Mouse (Mus musculus) testis, postnatal 14 days (tissue): ENCODE data around the gene Coq8a.
A peak's percentile ranks its signal among the peaks of the same experiment; 100 is the strongest.

Experiments
- DNase-seq: peaks from one replicate; pipeline ENCODE4 v3.0.0; 2021; ENCODE audit warnings: low spot score

Coq8a gene

GRCm38 (mm10) chr1:180198959-180199714 lies at the start of gene Coq8a:
Gene Coq8a (minus strand): TSS chr1:180199602.
- DNase-seq, result no peak

DNA sequence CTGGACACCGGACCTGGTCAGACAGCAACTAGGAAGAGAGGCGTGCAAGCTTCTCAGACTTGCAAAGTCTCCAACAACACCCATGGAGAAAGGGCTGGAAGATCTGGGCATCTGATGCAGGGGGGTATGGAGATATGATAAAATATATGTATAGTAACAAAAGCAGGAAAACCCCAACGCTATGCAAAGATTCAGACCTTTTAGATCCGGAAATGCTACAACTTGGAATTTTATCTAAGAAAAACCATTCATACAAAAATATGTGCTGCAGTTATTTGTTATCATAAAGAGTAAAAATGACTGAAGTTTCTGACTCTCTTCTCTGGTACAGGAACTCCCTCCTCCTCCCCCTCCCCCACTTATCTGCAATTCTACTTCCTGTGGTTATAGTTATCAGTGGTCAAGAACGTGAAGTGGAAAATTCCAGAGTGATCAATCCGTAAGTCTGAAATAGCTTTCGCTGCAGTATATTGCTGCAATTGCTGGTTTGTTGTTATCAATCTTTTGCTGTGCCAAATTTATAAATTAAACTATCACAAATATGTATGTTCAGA lies 49.3 kb upstream of the Coq8a start:
- DNase-seq, result no peak

DNA sequence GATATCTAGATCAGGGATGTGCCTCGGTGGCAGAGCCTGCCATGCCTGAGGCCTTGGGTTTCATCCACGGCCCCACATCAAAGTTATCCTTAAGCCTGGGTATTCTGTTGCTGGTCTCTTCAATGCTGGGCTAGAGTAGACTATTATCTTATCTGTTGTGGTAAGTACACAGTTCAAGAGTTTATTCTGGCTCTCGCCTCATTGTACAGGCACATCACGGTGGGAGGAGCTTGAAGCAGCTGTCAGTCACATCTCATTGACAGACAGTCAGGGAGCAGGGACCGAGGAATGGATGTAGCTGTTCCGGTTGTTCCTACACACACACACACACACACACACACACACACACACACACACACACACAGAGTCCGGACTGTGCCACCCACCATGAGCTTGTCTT lies 48.5 kb upstream of the Coq8a start:
- no peak for DNase-seq

GRCm38 (mm10) chr1:180245741-180246507 lies 46.5 kb upstream of the Coq8a start:
- no peak for DNase-seq

DNA sequence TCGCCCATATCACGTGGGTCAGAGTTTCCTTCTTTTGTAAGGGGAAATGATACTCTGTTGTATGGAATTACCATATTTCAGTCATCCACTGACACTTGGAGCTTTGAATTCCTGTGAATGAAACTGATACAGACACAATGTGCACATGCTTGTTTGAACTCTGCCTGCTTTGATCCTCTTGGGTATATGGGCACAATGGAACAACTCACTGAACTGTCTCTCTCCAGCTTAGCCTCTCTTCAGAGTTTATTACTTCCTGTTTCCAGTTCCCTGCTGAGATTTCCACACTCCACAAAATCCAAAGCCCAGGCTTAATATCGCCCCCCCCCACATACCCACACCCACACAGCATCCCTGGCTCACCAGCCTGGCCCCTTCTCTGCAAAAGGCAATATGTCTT lies 32.3 kb upstream of the Coq8a start:
- DNase-seq, result no peak

DNA sequence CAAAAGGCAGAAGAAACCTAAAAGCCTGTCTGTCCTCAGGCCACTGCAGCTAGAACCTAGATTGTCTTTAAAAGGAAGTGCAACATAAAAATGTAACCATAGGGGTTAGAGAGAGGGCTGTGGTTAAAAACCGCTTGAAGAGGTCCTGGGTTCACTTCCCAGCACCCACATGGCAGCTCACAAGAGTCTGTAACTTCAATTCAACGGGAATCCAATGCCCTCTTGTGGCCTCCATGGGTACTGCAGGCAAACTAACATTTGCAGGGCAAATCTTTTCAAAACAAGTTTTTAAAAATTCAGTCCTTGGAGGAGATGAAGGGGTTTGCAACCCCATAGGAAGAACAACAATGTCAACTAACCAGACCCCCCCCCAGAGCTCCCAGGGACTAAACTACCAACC lies 31.2 kb upstream of the Coq8a start:
- no peak for DNase-seq

- DNase-seq, result no peak
These were observed 30.5 kb upstream of the Coq8a start for GRCm38 (mm10) chr1:180229906-180230305.

GRCm38 (mm10) chr1:180228854-180229253 lies 29.5 kb upstream of the Coq8a start:
- no peak for DNase-seq

DNA sequence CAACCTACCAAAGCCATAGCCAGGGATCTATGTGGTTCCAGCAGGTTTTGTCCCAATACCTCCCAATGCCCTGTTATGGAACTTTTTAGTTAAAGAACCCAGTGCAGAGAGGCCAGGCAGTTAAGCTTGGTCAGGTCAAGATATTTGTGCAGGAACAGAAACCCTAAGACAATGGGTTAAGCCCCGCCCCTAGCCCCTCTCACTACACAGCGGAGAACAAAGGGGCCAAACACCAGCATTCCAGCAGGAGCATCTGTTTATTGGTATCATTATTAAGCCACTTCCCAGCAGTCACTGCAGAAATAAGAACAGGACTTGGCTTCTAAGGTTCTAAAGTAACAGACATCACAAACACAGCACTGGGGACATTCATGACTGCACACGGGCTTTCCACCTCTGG lies 27.4 kb upstream of the Coq8a start:
- DNase-seq, result no peak

- no peak for DNase-seq
These were observed 26.9 kb upstream of the Coq8a start for GRCm38 (mm10) chr1:180226221-180226713.

- peak; percentile 60 for DNase-seq
These were observed 26.3 kb upstream of the Coq8a start for GRCm38 (mm10) chr1:180225500-180226220.

GRCm38 (mm10) chr1:180222007-180222406 lies 22.6 kb upstream of the Coq8a start:
- DNase-seq, result no peak

- DNase-seq, result no peak
These were observed 21.6 kb upstream of the Coq8a start for GRCm38 (mm10) chr1:180220791-180221542.

DNA sequence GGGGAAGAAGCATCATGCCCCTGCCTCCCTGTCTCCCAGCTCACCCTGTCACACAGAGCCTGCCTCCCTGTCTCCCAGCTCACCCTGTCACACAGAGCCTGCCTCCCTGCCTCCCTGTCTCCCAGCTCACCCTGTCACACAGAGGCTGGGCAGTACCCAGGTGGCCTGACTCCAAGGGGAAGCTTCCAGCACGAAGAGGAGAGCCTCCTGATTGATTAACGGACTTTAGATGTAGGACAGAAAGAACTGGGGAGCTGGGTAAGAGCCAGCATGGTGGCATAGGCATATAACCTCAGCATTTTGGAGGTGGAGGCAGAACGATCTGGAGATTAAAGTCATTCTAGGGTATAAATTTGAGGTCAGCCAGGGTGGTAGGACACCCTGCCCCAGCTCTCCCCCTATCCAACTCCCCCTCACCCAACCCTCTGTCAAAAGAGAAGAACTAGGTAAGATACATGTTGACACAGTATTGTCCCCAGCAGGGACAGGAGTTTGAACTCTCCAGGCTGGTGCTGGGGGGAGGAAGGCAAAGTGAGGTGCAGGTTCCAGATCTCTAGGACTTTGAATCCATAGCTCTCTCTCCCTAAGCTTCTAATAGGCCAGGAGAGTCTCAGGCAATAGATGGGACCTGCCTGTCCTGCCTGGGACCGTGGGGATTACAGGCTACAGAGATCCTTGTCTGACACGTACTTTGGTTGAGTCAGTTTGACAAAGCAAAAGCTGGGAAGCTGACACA lies 17.3 kb upstream of the Coq8a start:
- DNase-seq, result no peak

GRCm38 (mm10) chr1:180215044-180215443 lies 15.6 kb upstream of the Coq8a start:
- peak; percentile 53 for DNase-seq

- DNase-seq, result no peak
These were observed 13.5 kb upstream of the Coq8a start for GRCm38 (mm10) chr1:180212911-180213310.

GRCm38 (mm10) chr1:180210781-180211271 lies 11.4 kb upstream of the Coq8a start:
- DNase-seq, result no peak

GRCm38 (mm10) chr1:180210031-180210432 lies 10.6 kb upstream of the Coq8a start:
- peak; percentile 30 for DNase-seq

GRCm38 (mm10) chr1:180208370-180208769 lies 9.0 kb upstream of the Coq8a start:
- no peak for DNase-seq

- DNase-seq, result no peak
These were observed 1.3 kb upstream of the Coq8a start for GRCm38 (mm10) chr1:180200722-180201121.

DNA sequence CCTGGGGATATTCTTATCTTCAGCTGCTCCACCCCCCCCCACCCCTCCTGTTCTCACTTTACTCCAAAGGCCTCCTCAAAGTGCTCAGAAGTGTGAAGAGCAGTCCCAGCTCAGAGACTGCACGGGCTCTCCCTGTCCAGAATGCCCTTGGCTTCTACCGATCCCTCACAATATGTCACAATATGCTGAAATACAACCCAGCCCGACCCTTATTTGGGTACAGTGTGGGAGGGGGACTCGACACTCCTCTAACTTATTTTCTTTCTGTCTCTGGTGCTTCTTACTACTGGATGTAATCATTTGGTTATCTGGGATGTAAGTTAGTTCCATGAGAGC lies 281 bp upstream of the Coq8a start:
- DNase-seq, result no peak
